24 mouse cellular contexts compared by ENCODE assay signal in genomic region chr13:99244896-99245295, GRCm38 (mm10).
DNase-seq lines count a peak whose midpoint lies in the region; ATAC-seq and TF ChIP-seq lines count a peak whose summit lies in the region.
"Had no signal": no experiment of that assay in that cellular context is flagged by ENCODE, and none has a peak within 500 bp of the region (broad histone marks: within the 10 kb centered on the region; RNA-seq: fewer than 3 reads in every experiment).

No protein-coding gene starts in this region.

- H3K79me2 ChIP-seq in heart, adult 2 months (replicated peaks; ENCODE audit: control insufficient read depth, insufficient read depth, low read length): no peaks in the 10 kb centered on the region

- no peak for TF ChIP-seq CTCF in heart, adult 2 months (IDR thresholded peaks at IDR 0.05)
- no peak for TF ChIP-seq CTCF in left cerebral cortex, adult 2 months (IDR thresholded peaks at IDR 0.05)
- TF ChIP-seq CTCF in testis, adult 2 months (IDR thresholded peaks at IDR 0.05; ENCODE audit: control insufficient read depth, insufficient read depth, insufficient replicate concordance, low read depth, low read length): no peak

- peaks cover 16% of the 10 kb centered on the region for H3K36me3 ChIP-seq in heart, adult 2 months (ENCODE audit: control insufficient read depth, insufficient read depth, low read length)
- no peaks in the 10 kb centered on the region for H3K36me3 ChIP-seq in testis, adult 2 months (ENCODE audit: control insufficient read depth, insufficient read depth, low read length)
- H3K36me3 ChIP-seq in intestine, embryonic 16.5 days (ENCODE audit: control insufficient read depth, insufficient read depth, low read length): no peaks in the 10 kb centered on the region
- H3K36me3 ChIP-seq: embryonic facial prominence, embryonic 13.5 days; limb, embryonic 13.5 days; lung, embryonic 15.5 days; midbrain, embryonic 12.5 days had no signal

- H3K27ac ChIP-seq in heart, adult 2 months: peak overlapping the region; percentile 40; the same call in 1 of the 2 replicates
- peak overlapping the region; percentile 50; the same call in 1 of the 2 replicates for H3K27ac ChIP-seq in left cerebral cortex, adult 2 months
- H3K27ac ChIP-seq in testis, adult 2 months (ENCODE audit: control insufficient read depth, insufficient read depth, low read depth, low read length): peak overlapping the region; percentile 40
- H3K27ac ChIP-seq in intestine, embryonic 16.5 days (ENCODE audit: low read length): no peak overlapping the region
- H3K27ac ChIP-seq: embryonic facial prominence, embryonic 13.5 days; limb, embryonic 13.5 days; liver, embryonic 14.5 days; lung, embryonic 15.5 days; macrophage; midbrain, embryonic 12.5 days; stomach, postnatal 0 days had no signal

- 69% methylated on average over 3 of the region's 3 CpGs for WGBS in heart, adult 2 months
- WGBS in intestine, embryonic 16.5 days: 58% methylated on average over 3 of the region's 3 CpGs

- ATAC-seq in intestine, embryonic 16.5 days: no peak
- ATAC-seq: activated CD4-positive, CD25-positive, alpha-beta regulatory T cell, adult 4 months; forebrain, postnatal 0 days had no signal

- H3K9me3 ChIP-seq in intestine, embryonic 16.5 days (ENCODE audit: control insufficient read depth, low read length): no peaks in the 10 kb centered on the region
- H3K9me3 ChIP-seq: embryonic facial prominence, embryonic 13.5 days; limb, embryonic 13.5 days; lung, embryonic 15.5 days; midbrain, embryonic 12.5 days had no signal

- no peak overlapping the region for H3K4me3 ChIP-seq in heart, adult 2 months
- no peak overlapping the region for H3K4me3 ChIP-seq in left cerebral cortex, adult 2 months
- no peak overlapping the region for H3K4me3 ChIP-seq in testis, adult 2 months (ENCODE audit: control insufficient read depth, low read depth, low read length)
- H3K4me3 ChIP-seq in intestine, embryonic 16.5 days (ENCODE audit: low read length): no peak overlapping the region
- H3K4me3 ChIP-seq: embryonic facial prominence, embryonic 13.5 days; limb, embryonic 13.5 days; lung, embryonic 15.5 days; midbrain, embryonic 12.5 days had no signal

- H3K9ac ChIP-seq in heart, adult 2 months (ENCODE audit: low read depth, low read length): no peak overlapping the region
- H3K9ac ChIP-seq in intestine, embryonic 16.5 days (ENCODE audit: low read depth, low read length): no peak overlapping the region
- H3K9ac ChIP-seq: embryonic facial prominence, embryonic 13.5 days; forebrain, postnatal 0 days; limb, embryonic 13.5 days; liver, embryonic 14.5 days; lung, embryonic 15.5 days; midbrain, embryonic 12.5 days had no signal

- H3K27me3 ChIP-seq in heart, adult 2 months (ENCODE audit: control insufficient read depth, insufficient read depth, low read length): no peaks in the 10 kb centered on the region
- H3K27me3 ChIP-seq in testis, adult 2 months (ENCODE audit: control insufficient read depth, insufficient read depth, low read length): no peaks in the 10 kb centered on the region
- H3K27me3 ChIP-seq in intestine, embryonic 16.5 days (replicated peaks; ENCODE audit: control insufficient read depth, insufficient read depth, low read length): no peaks in the 10 kb centered on the region
- H3K27me3 ChIP-seq: embryonic facial prominence, embryonic 13.5 days; lung, embryonic 15.5 days; midbrain, embryonic 12.5 days had no signal

- intact Hi-C loops in heart, adult 2 months (cut with DNase I): no loop called here
- intact Hi-C loops in heart, postnatal 10 days (cut with DNase I): loop anchor here (5.0 kb wide), 1 partner anchor 72 kb away; no protein-coding TSS in a partner anchor
- intact Hi-C loops in left cerebral cortex, adult 2 months (cut with DNase I): no loop called here

- H3K4me1 ChIP-seq in heart, adult 2 months (ENCODE audit: control insufficient read depth, insufficient read depth, low read length): peaks cover 16% of the 10 kb centered on the region
- peaks cover 2% of the 10 kb centered on the region; the same call in 1 of the 2 replicates for H3K4me1 ChIP-seq in testis, adult 2 months (ENCODE audit: control insufficient read depth, insufficient read depth, low read length)
- no peaks in the 10 kb centered on the region for H3K4me1 ChIP-seq in intestine, embryonic 16.5 days (ENCODE audit: control insufficient read depth, insufficient read depth, low read length)
- H3K4me1 ChIP-seq: midbrain, embryonic 12.5 days had no signal

- no peak for TF ChIP-seq EP300 in heart, adult 2 months (IDR thresholded peaks at IDR 0.05; ENCODE audit: insufficient read depth, low read depth, low read length)

- DNase-seq in heart, adult 2 months: peak in 1 of 2 experiments; percentile 2
- no peak for DNase-seq in heart, postnatal 10 days
- no peak for DNase-seq in left cerebral cortex, adult 2 months (ENCODE audit: extremely low spot score in 1 of 2, low spot score in 2 of 2)
- DNase-seq in left cerebral cortex, adult 11 months (ENCODE audit: low spot score): no peak
- no peak for DNase-seq in testis, postnatal 10 days (ENCODE audit: low spot score)
- DNase-seq in urinary bladder, postnatal 36 days (ENCODE audit: low spot score in 2 of 2): no peak
- DNase-seq: adrenal gland, postnatal 10 days; B cell, adult 2 months; cerebellum, adult 9-11 months; forebrain, postnatal 0 days; heart, postnatal 36 days; kidney, adult 9 months; right cerebral cortex, postnatal 4 days; thymus, postnatal 14 days had no signal

- no peak for TF ChIP-seq POLR2A in heart, adult 2 months (IDR thresholded peaks at IDR 0.05; ENCODE audit: insufficient read depth, low read depth, low read length)
- TF ChIP-seq POLR2A in testis, adult 2 months (IDR thresholded peaks at IDR 0.05; ENCODE audit: control insufficient read depth, low read depth, low read length): no peak

- no peak overlapping the region for H3K4me2 ChIP-seq in intestine, embryonic 16.5 days (ENCODE audit: low read depth, low read length)
- H3K4me2 ChIP-seq: embryonic facial prominence, embryonic 13.5 days; limb, embryonic 13.5 days; lung, embryonic 15.5 days; midbrain, embryonic 12.5 days had no signal
